Mouse (Mus musculus): ENCODE measurements around the gene Gm20831. TPM values are rescaled to one million over a fixed set of nuclear protein-coding genes. Genes with fewer than 3 reads are reported as not detected.

Gm20831 gene
- not detected in 2 replicates for polyA plus RNA-seq (2015; fragmentation: Nextera tagmentation; extraction: Ambion mirVana)

GRCm38 (mm10) chrY:17874441-17874840, at the start of gene Gm20831, which contains the start of gene Gm20772:
Gene Gm20831 (plus strand): TSS chrY:17874741.
Gene Gm20772 (plus strand): TSS chrY:17874741.

GRCm38 (mm10) chrY:17846166-17846565, 28.4 kb upstream of the Gm20831 start, which contains the start of gene Gm21904:
Gene Gm21904 (minus strand): TSS chrY:17846266.

GRCm38 (mm10) chrY:17937230-17937629, 62.7 kb downstream of the Gm20831 start, which contains the start of gene Srsy:
Gene Srsy (minus strand): TSS chrY:17937330.

Other genes starting within 250 kb of the Gm20831 start
- gene Gm21904, start 28.5 kb upstream of the Gm20831 start, polyA plus RNA-seq (2015; fragmentation: Nextera tagmentation; extraction: Ambion mirVana) = not detected in 2 replicates
- gene Gm20772, start within 50 bp of the Gm20831 start, polyA plus RNA-seq (2015; fragmentation: Nextera tagmentation; extraction: Ambion mirVana) = not detected in 2 replicates
- not detected in 2 replicates for gene Srsy, start 62.6 kb downstream of the Gm20831 start, polyA plus RNA-seq (2015; fragmentation: Nextera tagmentation; extraction: Ambion mirVana)
- gene Gm21764, start 187.1 kb downstream of the Gm20831 start, polyA plus RNA-seq (2015; fragmentation: Nextera tagmentation; extraction: Ambion mirVana) = not detected in 2 replicates
- not detected in 2 replicates for gene Ssty1, start 214.4 kb downstream of the Gm20831 start, polyA plus RNA-seq (2015; fragmentation: Nextera tagmentation; extraction: Ambion mirVana)

Measured in adrenal gland, postnatal 0 days (tissue).